ENCODE assay signal across 9 mouse cellular contexts in the genomic region with DNA sequence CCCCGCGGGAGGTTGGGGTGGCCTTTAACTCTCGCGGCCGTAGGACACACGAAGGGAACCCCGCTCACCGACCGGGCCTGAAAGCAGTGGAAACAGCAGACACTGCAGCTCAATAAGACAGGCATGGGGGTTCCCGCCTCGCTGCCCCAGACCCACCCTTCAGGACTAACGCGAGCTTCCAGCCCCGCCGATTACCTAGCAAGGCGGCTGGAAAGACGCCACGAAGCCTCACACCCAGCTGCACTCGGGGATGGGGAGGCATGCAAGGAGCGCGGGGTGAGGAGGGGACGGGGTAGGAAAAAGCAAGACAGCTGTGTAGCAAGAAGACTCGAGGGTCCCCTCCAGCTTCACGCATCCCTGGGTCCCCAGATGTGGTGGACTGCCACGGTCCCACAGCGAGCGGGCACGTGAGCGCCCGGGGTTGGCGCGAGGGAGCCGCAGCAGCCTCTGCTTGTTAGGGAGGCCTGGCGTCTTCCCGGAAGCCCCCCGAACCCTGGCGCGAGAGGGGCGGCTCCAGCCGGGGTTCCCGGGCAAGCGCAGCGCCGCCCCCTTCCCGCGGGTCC. TPM values are rescaled to one million over a fixed set of nuclear protein-coding genes. Genes with fewer than 3 reads are reported as not detected.
A peak's percentile ranks its signal among the peaks of the same experiment; 100 is the strongest.
DNase-seq lines count a peak whose midpoint lies in the region; ATAC-seq and TF ChIP-seq lines count a peak whose summit lies in the region.
"Had no signal": no experiment of that assay in that cellular context is flagged by ENCODE, and none has a peak within 500 bp of the region (broad histone marks: within the 10 kb centered on the region; RNA-seq: fewer than 3 reads in every experiment).

No protein-coding gene starts in this region.

- peak overlapping the region; percentile 96 for H3K4me2 ChIP-seq in forebrain, embryonic 11.5 days (ENCODE audit: low read depth, low read length, severe bottlenecking)
- peak overlapping the region; percentile 88 for H3K4me2 ChIP-seq in intestine, postnatal 0 days (replicated peaks; ENCODE audit: low read depth)
- H3K4me2 ChIP-seq in midbrain, embryonic 12.5 days (replicated peaks), result peak overlapping the region; percentile 98

- peak overlapping the region; percentile 52 for H3K4me3 ChIP-seq in spleen, adult 2 months (ENCODE audit: extremely low read depth, insufficient read depth, insufficient read length)
- H3K4me3 ChIP-seq in forebrain, embryonic 11.5 days (ENCODE audit: low read depth, low read length), result peak overlapping the region; percentile 60
- H3K4me3 ChIP-seq in intestine, postnatal 0 days (ENCODE audit: low read depth, low read length), result peak overlapping the region; percentile 57
- peak overlapping the region; percentile 67 for H3K4me3 ChIP-seq in midbrain, embryonic 12.5 days

- ATAC-seq in cerebellum, adult (ENCODE audit: insufficient number of reproducible peaks, low FRiP score, low TSS enrichment), result 0 out of 2 replicates have a peak, but pooled peaks have one; percentile 50
- peak; percentile 76 for ATAC-seq in forebrain, embryonic 11.5 days (replicated peaks; ENCODE audit: low FRiP score)
- ATAC-seq in intestine, postnatal 0 days, result peak; percentile 50
- peak; percentile 70 for ATAC-seq in midbrain, embryonic 12.5 days (ENCODE audit: low FRiP score, low read depth)
- ATAC-seq in erythroid progenitor cell, adult 5-6 weeks (replicated peaks; ENCODE audit: low FRiP score, poor library complexity, severe bottlenecking), result no peak

- no peaks in the 10 kb centered on the region for H3K36me3 ChIP-seq in spleen, adult 2 months (ENCODE audit: control insufficient read depth, insufficient read depth, low read length)
- H3K36me3 ChIP-seq in forebrain, embryonic 11.5 days (ENCODE audit: control insufficient read depth, insufficient read depth, low read length), result no peaks in the 10 kb centered on the region
- H3K36me3 ChIP-seq in intestine, postnatal 0 days (ENCODE audit: control insufficient read depth, insufficient read depth), result no peaks in the 10 kb centered on the region
- peaks cover 13% of the 10 kb centered on the region for H3K36me3 ChIP-seq in midbrain, embryonic 12.5 days

- no peak for DNase-seq in cerebellum, adult 11-12 months
- DNase-seq in spleen, adult 2 months (ENCODE audit: low read depth in 1 of 2, low spot score in 2 of 2), result no peak
- no peak for DNase-seq in spleen, adult 12 weeks (ENCODE audit: low spot score)
- peak; percentile 84 for DNase-seq in forebrain, embryonic 11.5 days (ENCODE audit: low spot score)

- H3K4me1 ChIP-seq in spleen, adult 2 months (ENCODE audit: control insufficient read depth, insufficient read depth, insufficient read length), result peaks cover 16% of the 10 kb centered on the region
- H3K4me1 ChIP-seq in forebrain, embryonic 11.5 days (replicated peaks; ENCODE audit: control insufficient read depth, insufficient read depth, low read length), result 0 out of 2 replicates have a peak, but pooled peaks cover 5% of the 10 kb centered on the region
- H3K4me1 ChIP-seq in intestine, postnatal 0 days (replicated peaks; ENCODE audit: control insufficient read depth, insufficient read depth, low read length), result peaks cover 16% of the 10 kb centered on the region; the same call in 1 of the 2 replicates
- peaks cover 26% of the 10 kb centered on the region for H3K4me1 ChIP-seq in midbrain, embryonic 12.5 days

- WGBS in spleen, adult 2 months, result under 1% methylated on average over 46 of the region's 46 CpGs
- under 1% methylated on average over 45 of the region's 46 CpGs for WGBS in forebrain, embryonic 11.5 days
- under 1% methylated on average over 45 of the region's 46 CpGs for WGBS in intestine, postnatal 0 days
- WGBS in midbrain, embryonic 12.5 days, result under 1% methylated on average over 44 of the region's 46 CpGs

- no peak overlapping the region for H3K27ac ChIP-seq in spleen, adult 2 months (ENCODE audit: insufficient read depth, low read length)
- H3K27ac ChIP-seq in forebrain, embryonic 11.5 days (ENCODE audit: low read depth, low read length), result peak overlapping the region; percentile 76
- peak overlapping the region; percentile 64 for H3K27ac ChIP-seq in intestine, postnatal 0 days (ENCODE audit: low read depth, low read length)
- H3K27ac ChIP-seq in midbrain, embryonic 12.5 days (replicated peaks), result peak overlapping the region; percentile 86

- TF ChIP-seq POLR2A in spleen, adult 2 months (IDR thresholded peaks at IDR 0.05; ENCODE audit: low read depth, low read length), result no peak

- peaks cover 16% of the 10 kb centered on the region for H3K27me3 ChIP-seq in spleen, adult 2 months (ENCODE audit: control insufficient read depth, insufficient read depth, low read length)
- H3K27me3 ChIP-seq in forebrain, embryonic 11.5 days (ENCODE audit: control insufficient read depth, insufficient read depth, low read length), result no peaks in the 10 kb centered on the region
- H3K27me3 ChIP-seq in intestine, postnatal 0 days (replicated peaks; ENCODE audit: control insufficient read depth, insufficient read depth, low read length), result peaks cover 4% of the 10 kb centered on the region
- H3K27me3 ChIP-seq in midbrain, embryonic 12.5 days, result no peaks in the 10 kb centered on the region

- peak overlapping the region; percentile 84 for H3K9ac ChIP-seq in forebrain, embryonic 11.5 days (ENCODE audit: low read length)
- peak overlapping the region; percentile 59 for H3K9ac ChIP-seq in intestine, postnatal 0 days (ENCODE audit: low read depth, low read length)
- H3K9ac ChIP-seq in midbrain, embryonic 12.5 days (replicated peaks), result peak overlapping the region; percentile 92

- no peaks in the 10 kb centered on the region for H3K9me3 ChIP-seq in forebrain, embryonic 11.5 days (ENCODE audit: control insufficient read depth, low read length)
- no peaks in the 10 kb centered on the region for H3K9me3 ChIP-seq in intestine, postnatal 0 days (ENCODE audit: control insufficient read depth)
- no peaks in the 10 kb centered on the region for H3K9me3 ChIP-seq in midbrain, embryonic 12.5 days

- no peak for TF ChIP-seq CTCF in spleen, adult 2 months (IDR thresholded peaks at IDR 0.05; ENCODE audit: extremely low read depth, insufficient read depth, insufficient read length, insufficient replicate concordance)
- no peak for TF ChIP-seq CTCF in intestine, postnatal 0 days (IDR thresholded peaks at IDR 0.05; ENCODE audit: low read depth)

RNA-seq across cellular contexts. Expression of gene Vash2, which starts 0.5 kb away (rescaled TPM):
- 0.56 and 1.2 TPM in 2 replicates for polyA plus RNA-seq in spleen, adult 2 months (2012; rRNA removed)
- 53.2 and 54.0 TPM in 2 replicates for polyA plus RNA-seq in forebrain, embryonic 11.5 days (2014; fragmentation: Nextera tagmentation; extraction: Ambion mirVana)
- 3.5 and 3.9 TPM in 2 replicates for polyA plus RNA-seq in intestine, postnatal 0 days (2015; fragmentation: Nextera tagmentation; extraction: Ambion mirVana)
- polyA plus RNA-seq in midbrain, embryonic 12.5 days (2016; fragmentation: Nextera tagmentation; extraction: Ambion mirVana), result 64.2 and 67.2 TPM in 2 replicates
- total RNA-seq in erythroid progenitor cell, adult 5-6 weeks (2015; ENCODE audit: low replicate concordance), result not detected in 2 replicates
- total RNA-seq in erythroid progenitor cell, adult 5-6 weeks (2017; ENCODE audit: low replicate concordance), result not detected in 2 replicates

RNA-seq across cellular contexts. Expression of gene Flvcr1, which starts 47.4 kb away (rescaled TPM):
- polyA plus RNA-seq in spleen, adult 2 months (2012; rRNA removed), result 15.6 and 26.4 TPM in 2 replicates
- 12.3 and 14.0 TPM in 2 replicates for polyA plus RNA-seq in forebrain, embryonic 11.5 days (2014; fragmentation: Nextera tagmentation; extraction: Ambion mirVana)
- 57.4 and 65.5 TPM in 2 replicates for polyA plus RNA-seq in intestine, postnatal 0 days (2015; fragmentation: Nextera tagmentation; extraction: Ambion mirVana)
- polyA plus RNA-seq in midbrain, embryonic 12.5 days (2016; fragmentation: Nextera tagmentation; extraction: Ambion mirVana), result 9.7 and 11.1 TPM in 2 replicates
- 5.8 and 7.1 TPM in 2 replicates for total RNA-seq in erythroid progenitor cell, adult 5-6 weeks (2015; ENCODE audit: low replicate concordance)
- 3.6 and 6.7 TPM in 2 replicates for total RNA-seq in erythroid progenitor cell, adult 5-6 weeks (2017; ENCODE audit: low replicate concordance)

RNA-seq across cellular contexts. Expression of gene Angel2, which starts 53.7 kb away (rescaled TPM):
- polyA plus RNA-seq in spleen, adult 2 months (2012; rRNA removed), result 20.2 and 20.5 TPM in 2 replicates
- polyA plus RNA-seq in forebrain, embryonic 11.5 days (2014; fragmentation: Nextera tagmentation; extraction: Ambion mirVana), result 58.3 and 61.5 TPM in 2 replicates
- polyA plus RNA-seq in intestine, postnatal 0 days (2015; fragmentation: Nextera tagmentation; extraction: Ambion mirVana), result 23.2 and 23.8 TPM in 2 replicates
- 69.0 and 73.1 TPM in 2 replicates for polyA plus RNA-seq in midbrain, embryonic 12.5 days (2016; fragmentation: Nextera tagmentation; extraction: Ambion mirVana)
- 10.5 and 11.5 TPM in 2 replicates for total RNA-seq in erythroid progenitor cell, adult 5-6 weeks (2015; ENCODE audit: low replicate concordance)
- 12.9 and 23.6 TPM in 2 replicates for total RNA-seq in erythroid progenitor cell, adult 5-6 weeks (2017; ENCODE audit: low replicate concordance)

RNA-seq across cellular contexts. Expression of gene Spata45, which starts 57.8 kb away (rescaled TPM):
- not detected in 2 replicates for polyA plus RNA-seq in spleen, adult 2 months (2012; rRNA removed)
- polyA plus RNA-seq in forebrain, embryonic 11.5 days (2014; fragmentation: Nextera tagmentation; extraction: Ambion mirVana), result not detected in 2 replicates
- polyA plus RNA-seq in intestine, postnatal 0 days (2015; fragmentation: Nextera tagmentation; extraction: Ambion mirVana), result 1.1 TPM in 2 replicates
- polyA plus RNA-seq in midbrain, embryonic 12.5 days (2016; fragmentation: Nextera tagmentation; extraction: Ambion mirVana), result not detected in 2 replicates
- not detected in 2 replicates for total RNA-seq in erythroid progenitor cell, adult 5-6 weeks (2015; ENCODE audit: low replicate concordance)
- not detected in 2 replicates for total RNA-seq in erythroid progenitor cell, adult 5-6 weeks (2017; ENCODE audit: low replicate concordance)
- polyA plus RNA-seq: large intestine, adult 2 months had no signal

Comparison
In these comparisons a context has a peak if more than half of its experiments do, and no peak if none do; other contexts are left out.
1. RNA of gene Vash2, which starts 0.5 kb away (polyA plus RNA-seq): 64.2 to 67.2 TPM in midbrain, embryonic 12.5 days and 53.2 to 54.0 TPM in forebrain, embryonic 11.5 days; 3.5 to 3.9 TPM in intestine, postnatal 0 days and 0.56 to 1.2 TPM in spleen, adult 2 months; every median in the first group is over 10 times any median in the second.
2. Peak in every context shown above with its lines, with median percentiles within 50 percentile points of each other: H3K4me3 ChIP-seq, H3K4me2 ChIP-seq and H3K9ac ChIP-seq.